Mouse (Mus musculus) bone marrow macrophage, adult 2 months (primary cell): ENCODE measurements around the gene Nudt4.

Source experiments
- CTCF ChIP-seq: IDR thresholded peaks from 2 replicates; pipeline ENCODE4 v1.5.1; 2012; ENCODE audit warnings: low read depth, mild to moderate bottlenecking, low read length, moderate library complexity
- POLR2A ChIP-seq: IDR thresholded peaks from 2 replicates; pipeline ENCODE4 v1.6.1; 2012; ENCODE audit warnings: mild to moderate bottlenecking, low read depth, low read length, borderline replicate concordance

- TF ChIP-seq CTCF (no peak), POLR2A (no peak)
These were observed 5.5 kb upstream of the Nudt4 start for GRCm38 (mm10) chr10:95569441-95569840.
